Mouse (Mus musculus) embryo, embryonic 9.5 days (tissue): ENCODE data around the gene Olfr1394.
A peak's percentile ranks its signal among the peaks of the same experiment; 100 is the strongest.
"Not testable (repeated sequence)": the region's sequence is repeated elsewhere in the genome, so short reads cannot be mapped to it uniquely, and the experiment has no call there.

Experiments used
- DNase-seq: peaks from one replicate; pipeline ENCODE4 v3.0.0-alpha.2; 2017; ENCODE audit errors: extremely low spot score

Gene Olfr1394

DNA sequence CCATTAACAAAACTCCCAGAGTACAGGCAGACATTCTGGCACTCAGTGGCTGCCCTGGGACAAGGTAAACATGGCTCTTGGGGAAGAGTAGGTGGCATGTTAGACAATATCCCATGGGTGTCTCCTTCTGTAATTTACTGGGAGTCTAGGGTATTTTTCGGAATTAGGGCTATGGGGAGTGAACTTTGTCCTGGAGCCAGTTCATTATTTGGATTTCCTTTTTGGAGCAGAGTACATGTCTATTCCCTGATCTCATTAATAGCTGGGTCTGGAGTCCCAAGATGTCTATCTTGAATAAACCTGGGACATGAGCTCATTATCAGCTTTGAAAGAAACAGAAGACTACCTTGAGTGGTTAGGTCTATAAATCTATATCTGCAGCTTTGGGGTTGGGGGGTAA lies at the start of gene Olfr1394:
Gene Olfr1394, plus strand, starts transcription at position 301 of the 400 bp plus-strand sequence.
- no peak for DNase-seq

DNA sequence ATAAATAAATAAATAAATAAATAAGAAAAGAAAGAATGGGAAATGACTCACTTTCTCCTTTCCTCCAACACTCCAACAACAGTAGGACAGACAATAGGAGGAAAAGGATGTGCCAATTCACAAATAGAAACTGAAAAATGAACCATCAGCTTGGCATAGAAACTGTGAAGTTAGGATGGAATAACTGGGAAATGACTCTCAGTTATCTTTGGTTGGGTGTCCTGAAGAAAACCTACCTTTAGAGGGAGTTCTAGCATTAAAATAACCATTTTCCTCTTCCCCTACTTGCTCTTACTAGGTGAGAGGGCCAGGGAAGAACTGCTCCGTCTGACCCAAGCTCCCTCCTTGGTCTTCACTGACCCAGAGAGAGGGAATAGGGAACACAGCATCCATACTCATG lies 48.4 kb upstream of the Olfr1394 start:
- DNase-seq: no peak

DNA sequence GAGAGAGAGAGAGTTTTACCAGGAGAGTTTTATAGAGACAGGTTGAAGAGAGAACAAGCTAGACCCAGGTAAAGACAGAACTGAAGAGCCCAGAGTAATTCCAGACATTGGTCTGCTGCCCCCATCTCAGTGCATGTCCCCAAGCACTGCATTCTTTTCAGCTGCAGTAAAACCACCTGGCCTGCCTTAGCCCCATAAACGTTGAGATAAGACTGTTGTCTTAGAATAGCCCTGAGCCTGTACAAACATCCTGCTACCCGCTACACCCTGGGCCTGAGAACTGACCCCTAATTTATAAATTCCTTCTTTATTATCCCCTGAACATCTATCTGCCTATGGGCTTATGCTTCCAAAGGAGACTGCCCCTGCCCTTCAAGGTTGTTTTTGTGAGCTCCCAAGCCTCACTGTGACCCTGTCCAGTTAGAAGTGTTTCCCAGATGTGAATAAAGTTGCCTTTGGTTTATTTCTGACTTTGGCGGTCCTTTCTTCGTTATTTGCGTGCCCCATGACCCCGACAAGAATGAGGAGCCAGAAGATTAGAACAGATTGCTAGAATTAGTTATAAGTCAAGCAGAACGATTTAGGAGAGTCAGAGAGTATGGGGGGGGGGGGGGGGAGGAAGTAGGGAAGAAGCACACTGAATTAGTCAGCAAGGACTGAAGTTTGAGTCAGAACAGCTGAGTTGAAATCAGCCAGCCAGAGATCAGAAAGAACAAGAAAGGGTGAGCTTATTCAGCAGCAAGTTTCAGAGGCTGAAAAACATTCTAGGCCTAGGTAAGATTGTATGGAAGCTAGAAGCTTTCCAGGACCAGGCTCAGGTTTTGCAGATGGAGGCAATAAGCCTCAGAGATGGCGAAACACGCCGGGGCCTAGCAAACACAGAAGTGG lies 46.3 kb upstream of the Olfr1394 start:
- no peak for DNase-seq

DNA sequence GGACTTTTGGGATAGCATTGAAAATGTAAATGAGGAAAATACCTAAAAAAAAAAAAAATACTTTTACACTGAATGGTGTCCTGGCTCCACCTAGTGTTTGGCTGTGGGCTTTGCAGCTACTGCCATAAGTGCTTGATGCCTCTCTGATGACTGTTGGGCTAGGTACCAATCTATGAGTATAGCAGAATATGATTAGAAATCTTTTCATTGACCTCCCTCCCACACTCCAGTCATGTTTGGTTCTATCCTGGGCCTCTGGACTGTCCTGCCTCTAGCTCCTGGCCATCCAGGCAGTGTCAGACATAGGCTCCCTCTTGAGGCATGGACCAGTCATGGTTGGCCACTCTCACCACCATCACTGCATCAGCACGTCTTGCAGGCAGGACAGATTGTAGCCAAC lies 45.3 kb upstream of the Olfr1394 start:
- peak; percentile 39 for DNase-seq

DNA sequence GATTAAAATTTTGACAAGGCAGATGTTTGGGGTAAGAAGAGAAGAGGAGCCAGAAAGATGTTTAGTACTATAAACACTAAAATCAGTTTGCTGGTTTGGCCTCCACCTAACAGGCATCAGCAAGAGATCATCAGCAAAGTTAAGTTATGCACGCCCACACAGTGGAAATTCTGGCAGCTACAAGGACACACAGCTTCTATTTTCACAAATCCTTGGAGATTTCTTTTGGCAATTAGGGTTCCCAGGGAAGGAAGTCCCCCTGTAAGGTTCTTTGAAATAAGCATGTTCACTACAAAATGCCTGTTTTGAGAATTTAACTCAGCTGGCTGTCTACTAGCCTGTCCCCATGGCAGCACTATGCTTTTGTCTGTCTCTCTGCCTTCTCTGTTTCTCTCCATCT lies 43.2 kb upstream of the Olfr1394 start:
- no peak for DNase-seq

DNA sequence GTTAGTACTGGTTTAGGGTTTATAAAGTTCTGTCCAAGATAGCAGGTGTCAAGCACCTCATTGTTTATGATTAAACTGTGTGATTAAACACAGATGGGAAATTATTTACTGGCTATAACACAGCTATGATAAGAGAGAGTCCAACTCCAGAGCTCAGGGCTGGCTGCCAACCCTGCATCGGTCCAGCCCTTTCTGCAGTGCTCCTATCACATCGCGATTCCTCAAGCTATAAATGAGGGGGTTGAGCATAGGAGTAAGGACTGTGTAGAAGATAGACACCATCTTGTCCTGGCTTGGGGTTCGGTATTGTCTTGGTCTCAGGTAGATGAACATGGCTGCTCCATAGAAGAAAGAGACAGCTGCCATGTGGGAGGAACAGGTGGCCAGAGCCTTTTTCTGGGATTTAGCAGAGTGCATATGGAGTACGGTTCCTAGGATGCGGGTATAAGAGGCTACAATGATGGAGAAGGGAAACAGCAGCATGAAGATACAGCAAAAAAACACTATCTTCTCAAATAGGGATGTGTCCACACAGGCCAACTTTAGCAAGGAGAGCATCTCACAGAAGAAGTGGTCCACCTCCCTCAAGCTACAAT lies 41.5 kb upstream of the Olfr1394 start:
- no peak for DNase-seq

DNA sequence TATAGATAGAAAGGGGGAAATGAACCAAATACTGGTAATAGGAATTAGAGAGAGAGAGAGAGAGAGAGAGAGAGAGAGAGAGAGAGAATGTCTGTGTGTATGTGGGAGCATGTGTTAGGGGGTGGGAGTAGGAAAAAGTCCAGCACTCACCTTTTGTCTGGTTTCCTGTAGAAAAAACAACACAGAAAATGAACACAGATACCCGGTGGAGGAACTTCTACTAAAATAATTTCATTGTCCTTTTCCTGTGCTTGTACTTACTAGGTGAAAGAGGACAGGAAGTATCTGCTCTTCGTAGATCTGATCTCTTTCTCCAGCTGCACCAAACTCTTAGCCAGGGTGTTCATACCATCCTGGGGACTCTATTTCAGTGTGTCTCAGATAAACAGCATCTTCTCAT lies 40.0 kb upstream of the Olfr1394 start:
- DNase-seq: no peak

DNA sequence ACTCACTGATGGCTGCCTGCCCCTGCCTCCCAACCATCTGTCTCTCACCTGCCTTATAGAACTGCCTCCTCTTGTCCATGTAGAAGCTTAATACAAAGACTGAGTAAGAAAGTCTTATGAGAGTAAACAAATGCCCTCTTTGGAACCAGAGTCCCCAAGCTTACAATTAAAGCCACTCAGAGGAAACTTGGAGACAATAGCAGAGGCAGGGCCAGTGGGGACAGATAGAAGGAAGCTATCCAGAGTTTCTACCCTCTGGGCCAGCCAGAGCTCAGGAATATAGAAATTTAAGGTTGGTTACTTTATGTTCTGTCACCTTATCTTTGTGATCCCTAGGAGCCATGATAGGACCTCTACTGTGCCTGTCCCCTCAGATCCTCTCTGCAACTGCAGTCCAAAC lies 39.4 kb upstream of the Olfr1394 start, which contains the start of gene Olfr1396:
Gene Olfr1396, minus strand, starts transcription at position 101 of the 400 bp plus-strand sequence.
- DNase-seq: no peak

DNA sequence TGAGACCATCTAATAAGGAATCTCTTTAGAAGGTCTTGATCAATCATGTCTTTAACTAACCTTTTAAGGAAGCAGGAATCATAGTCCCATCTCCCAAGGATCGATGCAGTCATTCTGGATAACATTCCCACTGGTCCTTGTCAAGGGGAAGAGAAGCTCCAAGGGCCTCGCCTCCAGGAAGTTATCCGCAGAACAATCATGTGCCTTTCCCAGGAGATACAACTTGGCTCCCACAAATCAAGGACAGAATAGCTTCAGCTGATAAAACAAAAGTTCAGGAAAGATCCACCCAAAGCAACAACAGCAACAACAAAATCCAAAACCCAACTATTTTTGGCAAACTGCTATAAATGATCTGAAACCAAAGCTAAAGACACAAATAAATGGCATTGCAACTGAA lies 34.5 kb upstream of the Olfr1394 start:
- no peak for DNase-seq

DNA sequence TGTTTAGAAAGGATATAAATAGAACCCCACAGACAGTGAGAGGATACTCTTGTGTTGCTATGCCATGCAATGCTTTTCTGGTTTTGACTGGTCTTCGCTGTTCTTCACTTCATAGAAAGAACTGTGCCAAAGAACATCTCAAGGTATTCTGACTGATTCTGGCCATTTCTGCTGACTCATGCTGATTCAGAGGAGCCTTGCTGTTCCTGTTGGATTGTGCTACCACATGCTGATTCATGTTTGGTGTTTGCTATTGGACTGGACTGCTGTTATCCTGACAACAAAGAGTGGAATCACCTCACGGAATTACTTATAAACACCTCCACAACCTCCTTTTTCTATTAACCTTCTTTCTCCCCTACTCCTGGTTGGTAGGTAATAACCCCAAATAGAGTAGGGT lies 30.0 kb upstream of the Olfr1394 start:
- DNase-seq: no peak

DNA sequence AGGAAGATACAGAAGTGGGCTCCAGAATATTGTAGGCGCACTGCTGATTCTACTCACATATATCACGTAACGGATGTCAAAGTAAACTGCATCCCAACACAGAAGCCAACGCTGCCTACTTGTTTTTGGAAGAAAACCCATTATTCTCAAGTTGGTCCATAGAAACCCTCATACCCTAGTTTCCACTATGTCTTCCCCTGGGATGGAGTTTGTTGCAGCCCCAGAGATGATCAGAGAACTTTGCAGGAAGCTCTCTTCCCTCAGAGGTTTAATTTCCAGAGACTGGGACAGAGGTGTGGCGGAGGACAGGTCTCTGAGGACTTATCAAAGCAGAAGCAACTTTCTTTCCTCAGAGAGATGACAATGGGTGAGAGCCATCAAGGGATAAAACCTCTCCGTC lies 12.2 kb upstream of the Olfr1394 start, which contains the start of gene Olfr1395:
Gene Olfr1395, plus strand, starts transcription at position 301 of the 400 bp plus-strand sequence.
- DNase-seq: no peak

DNA sequence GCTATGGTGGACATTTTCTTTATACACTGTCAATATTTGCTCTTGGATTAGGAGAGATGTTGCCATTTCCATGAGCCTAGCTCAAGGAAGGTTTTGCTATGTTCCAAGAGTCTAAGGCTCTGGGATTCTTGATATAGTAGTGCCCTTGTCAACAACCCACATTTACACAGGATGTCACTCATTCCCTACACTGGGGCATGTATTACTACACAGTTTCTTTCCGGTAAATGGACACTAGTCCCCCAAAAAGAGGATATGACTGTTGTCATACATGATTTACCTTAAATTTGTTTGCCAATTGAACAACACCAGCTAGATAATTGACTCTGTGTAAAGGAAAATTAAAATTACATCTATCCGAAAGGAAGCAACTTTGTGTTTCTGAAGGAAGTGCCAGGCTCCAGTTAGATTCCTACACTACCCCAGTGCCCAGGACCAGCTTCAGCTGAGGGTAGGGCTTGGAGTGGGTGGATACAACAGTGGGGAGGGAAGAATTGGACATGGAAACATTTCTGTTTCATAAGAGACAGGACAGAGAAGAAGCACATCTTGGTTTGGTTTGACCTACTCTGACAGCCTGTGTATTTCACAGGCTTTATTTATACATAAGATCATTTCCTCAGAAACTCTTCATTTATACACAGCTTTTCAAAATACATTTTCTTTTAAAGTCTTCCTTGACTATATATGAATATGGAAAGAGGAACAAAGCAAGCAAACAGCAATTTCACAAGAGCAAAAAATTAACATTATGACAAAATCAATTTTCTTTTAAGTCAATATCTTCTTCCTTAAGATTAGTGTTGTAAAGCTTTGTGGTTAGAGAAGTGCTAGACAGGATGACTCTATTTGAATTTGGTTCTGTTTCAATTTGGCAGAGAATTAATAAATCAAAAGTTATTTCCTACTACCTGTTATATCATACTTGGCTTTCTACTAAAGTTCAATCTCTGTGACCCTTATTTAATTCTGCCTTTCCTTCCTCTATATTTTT lies 2.9 kb downstream of the Olfr1394 start:
- no peak for DNase-seq

DNA sequence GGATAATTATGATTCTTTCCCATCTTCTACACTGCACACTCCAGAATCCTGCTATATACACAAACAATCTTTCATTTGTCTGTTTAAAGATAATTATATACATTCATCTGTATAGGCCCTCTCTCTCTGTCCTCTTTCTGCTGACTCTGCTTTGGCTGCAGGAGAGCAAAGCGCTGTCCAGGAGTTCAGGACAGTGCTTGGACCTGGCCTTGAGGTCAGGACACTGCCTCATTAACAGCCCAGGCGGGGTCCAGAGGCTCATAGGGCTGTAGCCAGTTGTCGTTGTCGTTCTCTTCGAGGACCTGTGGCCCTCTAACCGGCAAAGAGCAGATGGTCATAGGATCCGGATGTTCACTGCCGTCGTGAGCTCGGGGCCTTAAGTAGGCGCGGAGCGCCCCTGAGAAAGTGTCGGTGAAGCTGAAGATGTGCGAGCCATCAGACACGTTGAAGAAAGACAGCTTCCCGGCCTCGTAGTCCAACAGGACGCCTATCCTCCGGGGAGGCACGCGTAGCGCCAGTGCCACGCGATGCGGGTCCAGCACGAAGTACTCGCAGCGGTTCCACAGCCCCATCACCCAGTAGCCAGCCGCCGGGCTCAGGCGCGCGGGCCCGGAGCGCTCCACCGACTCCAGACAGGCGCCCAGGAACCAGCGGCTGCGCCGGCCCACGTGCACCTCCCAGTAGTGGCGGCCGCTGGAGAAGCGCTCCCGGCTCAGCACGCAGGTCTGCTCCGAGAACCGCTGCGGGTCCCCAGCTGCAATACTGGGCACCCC lies 14.8 kb downstream of the Olfr1394 start:
- peak; percentile 46 for DNase-seq

DNA sequence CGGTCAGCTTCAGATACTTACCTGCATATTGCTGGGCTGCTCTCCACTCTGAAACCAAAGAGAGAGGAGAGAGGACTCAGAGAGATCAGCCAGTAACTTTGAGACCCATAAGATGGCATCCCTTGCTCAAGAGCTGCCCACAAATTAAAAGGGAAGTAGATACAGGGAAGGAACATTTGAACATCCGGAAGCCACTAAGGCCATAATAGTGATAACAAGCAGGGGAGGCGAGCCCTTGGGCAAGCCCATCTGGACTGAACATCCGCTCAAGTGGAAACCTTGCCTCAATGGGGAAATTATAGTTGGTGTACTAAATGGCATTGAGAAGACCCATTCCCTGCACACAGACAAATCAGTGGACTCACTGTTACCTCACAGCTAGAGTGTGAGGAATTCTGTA lies 16.4 kb downstream of the Olfr1394 start:
- no peak for DNase-seq

DNA sequence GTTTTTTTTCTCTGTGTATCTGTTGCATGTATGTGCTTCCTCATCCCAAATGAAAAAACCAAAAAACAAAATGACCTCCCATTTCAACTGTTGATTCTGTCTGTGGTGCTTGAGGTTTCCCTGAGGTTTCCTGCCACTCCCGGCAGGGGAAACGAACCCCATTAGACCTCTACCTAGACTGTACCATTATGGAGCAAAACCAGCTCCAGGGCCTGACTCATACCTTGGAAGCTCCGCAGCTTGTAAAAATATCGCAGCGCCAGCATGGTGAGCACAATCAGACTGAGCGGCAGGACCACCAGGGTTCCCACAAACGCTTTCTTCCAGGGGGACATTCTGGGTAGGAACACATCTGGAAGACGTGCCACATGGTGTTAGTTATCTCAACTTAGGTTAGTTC lies 21.2 kb downstream of the Olfr1394 start:
- no peak for DNase-seq

DNA sequence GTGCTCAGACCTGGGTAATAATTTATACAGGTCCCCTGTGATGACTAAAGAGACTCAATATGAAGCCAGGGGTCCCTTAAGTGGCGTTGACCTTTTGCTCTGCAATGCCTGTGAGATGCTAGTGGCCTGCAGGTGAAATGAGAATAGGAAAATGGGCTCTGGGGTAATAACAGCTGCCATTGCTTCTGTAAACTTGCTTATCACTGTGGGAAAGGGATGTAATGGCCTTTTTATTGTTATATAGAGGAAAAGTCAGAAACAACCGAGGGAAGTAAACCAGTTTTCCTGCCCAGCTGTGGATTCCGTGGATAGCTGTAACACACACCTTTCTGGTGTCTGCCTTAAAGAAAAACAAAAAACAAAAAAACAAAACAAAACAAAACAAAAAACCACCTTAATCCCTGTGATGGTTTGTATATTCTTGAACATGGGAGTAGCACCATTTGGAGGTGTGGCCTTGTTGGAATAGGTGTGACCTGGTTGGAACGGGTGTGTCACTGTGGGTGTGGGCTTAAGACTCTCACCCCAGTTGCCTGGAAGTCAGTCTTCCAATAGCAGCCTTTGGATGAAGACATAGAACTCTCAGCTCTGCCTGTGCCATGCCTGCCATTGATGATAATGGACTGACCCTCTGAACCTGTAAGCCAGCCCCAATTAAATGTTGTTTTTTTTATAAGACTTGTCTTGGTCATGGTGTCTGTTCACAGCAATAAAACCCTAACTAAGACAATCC lies 22.0 kb downstream of the Olfr1394 start:
- not testable (repeated sequence) for DNase-seq

DNA sequence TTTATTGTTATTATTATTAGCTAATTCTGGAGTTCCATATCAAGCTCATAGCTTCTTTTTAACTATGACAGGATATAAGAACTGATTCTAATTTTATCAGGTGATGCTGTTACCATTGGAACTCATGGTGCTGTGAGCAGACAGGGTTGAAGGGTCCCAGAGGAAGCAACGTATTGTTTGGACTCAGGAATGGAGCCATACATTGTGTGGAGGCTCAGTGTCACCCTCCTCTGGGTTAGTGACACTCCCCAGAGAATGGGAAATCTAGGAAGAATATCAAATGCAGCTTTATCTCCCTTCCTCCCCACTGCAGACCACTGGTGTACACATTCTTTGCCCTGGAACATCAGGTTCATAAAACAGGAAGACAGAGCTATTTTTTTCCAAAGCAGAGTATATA lies 29.0 kb downstream of the Olfr1394 start:
- DNase-seq: no peak

DNA sequence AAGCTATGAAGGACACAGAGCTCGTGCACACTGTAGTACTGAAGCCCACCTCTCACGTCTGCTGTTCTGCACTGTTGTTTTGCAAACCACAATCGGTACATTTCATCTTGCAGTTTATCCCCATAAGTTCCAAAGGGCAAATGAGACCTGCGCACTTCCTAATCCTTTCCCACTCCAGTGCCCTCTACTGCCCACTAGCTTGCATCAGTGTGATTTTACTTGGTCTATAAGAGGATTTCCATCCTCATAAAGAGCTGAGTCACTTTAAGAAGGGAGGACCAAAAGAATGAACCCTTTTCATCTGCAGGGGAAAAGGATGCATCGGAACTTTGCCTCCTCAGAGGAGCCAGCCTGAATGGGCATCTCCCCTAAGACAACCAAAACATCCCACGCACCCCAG lies 32.3 kb downstream of the Olfr1394 start:
- no peak for DNase-seq

DNA sequence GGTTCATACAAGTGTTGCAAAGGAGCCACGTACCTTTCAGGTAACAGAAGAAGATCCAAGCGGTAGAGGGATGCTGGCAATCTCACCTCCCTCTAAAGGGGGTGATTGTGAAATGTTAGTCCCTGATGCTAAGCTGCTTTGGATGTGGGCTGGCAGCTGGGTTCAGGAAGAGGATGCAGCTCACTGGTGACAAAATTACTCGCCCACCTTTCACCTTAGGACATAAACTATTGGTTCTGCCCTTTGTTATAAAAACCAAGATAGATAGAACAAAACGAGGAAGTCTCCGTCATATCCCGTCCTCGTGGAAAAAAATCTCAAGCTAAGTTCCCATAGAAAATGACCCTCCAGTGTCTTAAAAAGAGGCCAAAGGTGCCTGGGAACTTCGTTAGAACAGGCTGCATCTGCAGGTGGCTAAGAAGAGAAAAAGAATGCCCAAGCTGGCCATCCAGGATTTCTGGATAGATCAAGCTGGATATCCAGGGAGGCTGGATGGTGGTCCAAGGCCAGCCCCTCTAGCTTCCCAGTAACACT lies 32.8 kb downstream of the Olfr1394 start, which contains the start of gene Btnl9:
Gene Btnl9, minus strand, starts transcription at position 205 of the 534 bp plus-strand sequence.
- no peak for DNase-seq

DNA sequence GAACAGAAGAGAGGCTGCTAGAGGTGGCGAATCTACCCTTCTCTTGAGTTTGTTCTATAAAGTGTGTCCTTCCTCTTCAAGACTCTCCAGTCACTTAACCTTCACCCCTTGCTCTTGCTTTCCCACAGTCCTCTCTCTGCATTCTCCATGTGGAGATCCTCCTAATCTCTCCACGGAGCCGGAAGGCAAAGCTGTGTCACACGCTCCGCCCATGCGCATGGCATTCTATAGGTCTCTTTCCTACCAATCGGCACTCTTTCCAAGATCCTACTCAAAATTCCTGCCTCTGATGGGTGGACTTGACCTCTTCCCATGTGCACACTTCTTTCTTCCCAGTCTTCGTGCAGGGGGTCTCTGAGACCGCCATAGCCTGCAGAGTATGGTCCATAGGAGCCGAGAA lies 33.5 kb downstream of the Olfr1394 start:
- DNase-seq: no peak
